ENCODE assay signal across 7 mouse cellular contexts in the genomic region with DNA sequence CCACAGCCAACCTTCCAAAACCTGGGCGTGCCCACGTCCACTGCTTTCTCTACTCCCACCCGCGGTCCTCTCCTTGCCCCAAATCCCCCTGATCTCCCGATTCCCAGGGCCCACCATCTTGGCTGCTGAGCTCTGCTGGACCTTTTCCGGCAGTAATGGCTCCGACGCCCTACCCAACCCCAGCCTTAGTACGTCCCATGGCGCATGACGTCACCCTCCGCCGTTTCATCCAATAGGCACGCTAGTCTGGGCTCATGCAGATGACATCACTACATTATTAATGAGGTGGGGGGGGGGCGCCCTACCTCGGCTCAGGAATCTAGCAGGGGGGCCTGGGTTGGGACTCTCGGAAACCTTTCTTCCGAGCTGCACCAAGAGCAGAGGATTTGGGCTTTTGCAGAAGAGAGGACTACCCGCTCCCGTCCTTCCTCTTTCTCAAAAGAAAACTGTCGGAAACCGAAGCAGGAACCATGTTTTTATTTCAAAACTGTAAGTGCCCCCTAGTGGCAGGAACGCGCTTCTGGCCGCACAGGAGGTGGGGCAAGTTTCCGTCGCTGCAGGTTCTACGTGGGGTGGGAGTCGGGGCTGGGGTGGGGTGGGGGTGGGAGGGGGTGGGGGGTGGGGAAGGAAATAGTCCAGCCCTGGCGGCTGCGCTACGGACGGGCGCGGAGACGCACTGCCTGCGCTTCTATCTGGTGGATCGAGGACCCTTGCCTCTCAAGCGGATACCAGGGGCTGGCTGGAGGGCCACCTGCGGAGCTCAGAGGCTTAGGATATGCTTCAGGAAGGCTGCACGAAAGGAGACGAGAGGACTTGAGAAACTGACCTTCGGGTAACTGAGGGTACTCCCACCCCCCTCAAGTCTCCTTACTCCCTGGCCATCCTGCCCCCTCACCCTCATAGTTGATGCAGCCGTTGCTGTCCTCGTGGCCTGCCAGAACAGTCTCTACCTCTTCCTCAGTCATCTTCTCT. TPM values are rescaled to one million over a fixed set of nuclear protein-coding genes. Genes with fewer than 3 reads are reported as not detected.
A peak's percentile ranks its signal among the peaks of the same experiment; 100 is the strongest.
DNase-seq lines count a peak whose midpoint lies in the region; ATAC-seq lines count a peak whose summit lies in the region.

A gene (minus strand): TSS at position 451 of the 972 bp plus-strand sequence.

- intact Hi-C loops in left cerebral cortex, postnatal 36 days (cut with DNase I), result loop anchor here (5.0 kb wide), 2 partner anchors 37 to 53 kb away; a partner anchor contains a TSS

- no peaks in the 10 kb centered on the region for H3K9me3 ChIP-seq in intestine, embryonic 16.5 days (ENCODE audit: control insufficient read depth, low read length)
- H3K9me3 ChIP-seq in midbrain, embryonic 11.5 days (ENCODE audit: control insufficient read depth, low read length), result no peaks in the 10 kb centered on the region

- ATAC-seq in intestine, embryonic 16.5 days, result peak; percentile 90
- peak; percentile 94 for ATAC-seq in midbrain, embryonic 11.5 days (ENCODE audit: low FRiP score)

- H3K27ac ChIP-seq in intestine, embryonic 16.5 days (ENCODE audit: low read length), result peak within 1 kb of the TSS; percentile 98
- H3K27ac ChIP-seq in midbrain, embryonic 11.5 days (ENCODE audit: low read depth, low read length), result peak within 1 kb of the TSS; percentile 76

- no peaks in the 10 kb centered on the region for H3K27me3 ChIP-seq in intestine, embryonic 16.5 days (replicated peaks; ENCODE audit: control insufficient read depth, insufficient read depth, low read length)
- no peaks in the 10 kb centered on the region for H3K27me3 ChIP-seq in midbrain, embryonic 11.5 days (ENCODE audit: control insufficient read depth, insufficient read depth, low read length)

- H3K36me3 ChIP-seq in intestine, embryonic 16.5 days (ENCODE audit: control insufficient read depth, insufficient read depth, low read length), result peaks cover 6% of the 10 kb centered on the region; the same call in 1 of the 2 replicates
- H3K36me3 ChIP-seq in midbrain, embryonic 11.5 days (ENCODE audit: control insufficient read depth, insufficient read depth, low read length), result peaks cover 16% of the 10 kb centered on the region

- DNase-seq in adrenal gland, adult 8-10 months, result peak; percentile 98
- DNase-seq in embryo, embryonic 9.5 days (ENCODE audit: extremely low spot score), result peak; percentile 97
- peak; percentile 94 to 99 for DNase-seq in gastrocnemius, postnatal 4 days (ENCODE audit: low spot score in 2 of 2)
- DNase-seq in left cerebral cortex, postnatal 36 days (ENCODE audit: low spot score in 2 of 2), result peak; percentile 95 to 97
- DNase-seq in midbrain, embryonic 11.5 days (ENCODE audit: low spot score, missing footprints), result peak; percentile 99
- peak; percentile 98 for DNase-seq in skeletal muscle tissue, adult 2 months (ENCODE audit: low read depth, low spot score)

- under 1% methylated on average over 45 of the region's 45 CpGs for WGBS in intestine, embryonic 16.5 days
- 0% methylated on average over 45 of the region's 45 CpGs for WGBS in midbrain, embryonic 11.5 days

- peak within 1 kb of the TSS; percentile 95 for H3K9ac ChIP-seq in intestine, embryonic 16.5 days (ENCODE audit: low read depth, low read length)
- peak within 1 kb of the TSS; percentile 90 for H3K9ac ChIP-seq in midbrain, embryonic 11.5 days (ENCODE audit: low read length)

- H3K4me2 ChIP-seq in intestine, embryonic 16.5 days (ENCODE audit: low read depth, low read length), result peak within 1 kb of the TSS; percentile 89
- H3K4me2 ChIP-seq in midbrain, embryonic 11.5 days, result peak within 1 kb of the TSS; percentile 80

- H3K4me1 ChIP-seq in intestine, embryonic 16.5 days (ENCODE audit: control insufficient read depth, insufficient read depth, low read length), result peaks cover 33% of the 10 kb centered on the region
- peaks cover 25% of the 10 kb centered on the region for H3K4me1 ChIP-seq in midbrain, embryonic 11.5 days (ENCODE audit: control insufficient read depth, insufficient read depth, low read length)

- H3K4me3 ChIP-seq in intestine, embryonic 16.5 days (ENCODE audit: low read length), result peak within 1 kb of the TSS; percentile 87
- peak within 1 kb of the TSS; percentile 68 for H3K4me3 ChIP-seq in midbrain, embryonic 11.5 days (ENCODE audit: low read depth, low read length)

RNA-seq across cellular contexts. Expression of the gene that starts here (rescaled TPM):
- 100 to 1,000 TPM; 760 to 841 (median 820) TPM for total RNA-seq in adrenal gland, adult 8-10 months (2022)
- 100 to 1,000 TPM; 485 to 542 TPM for total RNA-seq in gastrocnemius, postnatal 4 days (2021)
- 1,841 and 1,876 TPM in 2 replicates for polyA plus RNA-seq in intestine, embryonic 16.5 days (2015; fragmentation: Nextera tagmentation; extraction: Ambion mirVana)
- total RNA-seq in left cerebral cortex, postnatal 36 days (2021), result 100 to 1,000 TPM; 547 to 629 TPM
- 683 and 746 TPM in 2 replicates for polyA plus RNA-seq in midbrain, embryonic 11.5 days (2014; fragmentation: Nextera tagmentation; extraction: Ambion mirVana)

Comparison
In these comparisons a context has a peak if more than half of its experiments do, and no peak if none do; other contexts are left out.
1. Peak in every context shown above with its lines: DNase-seq, ATAC-seq, H3K4me3 ChIP-seq and H3K27ac ChIP-seq.